Mouse (Mus musculus): ENCODE results near the gene Pepd. TPM values are rescaled to one million over a fixed set of nuclear protein-coding genes. Genes with fewer than 3 reads are reported as not detected.

The Pepd gene
- polyA plus RNA-seq, 1 experiment from 2014 or later, result 65.6 TPM

- Histone ChIP-seq H3K27me3 (peaks cover 13% of the 10 kb centered on the region), H3K4me1 (replicated peaks) (peaks cover 10% of the 10 kb centered on the region), H3K27ac (no peak overlapping the region), H3K36me3 (no peaks in the 10 kb centered on the region), H3K4me2 (no peak overlapping the region), H3K9me3 (peaks cover 4% of the 10 kb centered on the region; the same call in 1 of the 2 replicates), H3K9ac (replicated peaks) (no peak overlapping the region), H3K4me3 (replicated peaks) (no peak overlapping the region)
- WGBS, result 31% methylated on average over 24 of the region's 24 CpGs
- no peak for ATAC-seq (ENCODE audit: insufficient number of reproducible peaks, insufficient read depth, low FRiP score, low TSS enrichment, low read depth)
These were observed 1.8 kb upstream of the Pepd start for GRCm38 (mm10) chr7:34910096-34911066.

GRCm38 (mm10) chr7:34913956-34914355 is 1.8 kb downstream of the Pepd start:
- H3K4me1 ChIP-seq (replicated peaks), result peaks cover 17% of the 10 kb centered on the region
- H3K9me3 ChIP-seq, result no peaks in the 10 kb centered on the region
- H3K4me3 ChIP-seq (replicated peaks), result no peak overlapping the region
- WGBS, result 89% methylated on average over 9 of the region's 9 CpGs
- no peak for ATAC-seq (ENCODE audit: insufficient number of reproducible peaks, insufficient read depth, low FRiP score, low TSS enrichment, low read depth)
- no peak overlapping the region for H3K9ac ChIP-seq (replicated peaks)
- peaks cover 13% of the 10 kb centered on the region for H3K27me3 ChIP-seq
- no peaks in the 10 kb centered on the region for H3K36me3 ChIP-seq
- no peak overlapping the region for H3K4me2 ChIP-seq
- H3K27ac ChIP-seq, result no peak overlapping the region

- peaks cover 7% of the 10 kb centered on the region for H3K27me3 ChIP-seq
- H3K36me3 ChIP-seq, result no peaks in the 10 kb centered on the region
- ATAC-seq (ENCODE audit: insufficient number of reproducible peaks, insufficient read depth, low FRiP score, low TSS enrichment, low read depth), result no peak
- H3K27ac ChIP-seq, result no peak overlapping the region
- no peak overlapping the region for H3K4me3 ChIP-seq (replicated peaks)
- no peak overlapping the region for H3K4me2 ChIP-seq
- whole genome bisulfite sequencing, result 78% methylated on average over 5 of the region's 5 CpGs
- no peaks in the 10 kb centered on the region for H3K9me3 ChIP-seq
- H3K4me1 ChIP-seq (replicated peaks), result peaks cover 20% of the 10 kb centered on the region
- no peak overlapping the region for H3K9ac ChIP-seq (replicated peaks)
These were observed 3.4 kb downstream of the Pepd start for GRCm38 (mm10) chr7:34915555-34915954.

- ATAC-seq (ENCODE audit: insufficient number of reproducible peaks, insufficient read depth, low FRiP score, low TSS enrichment, low read depth), result no peak
- no peak overlapping the region for H3K9ac ChIP-seq (replicated peaks)
- no peaks in the 10 kb centered on the region for H3K9me3 ChIP-seq
- H3K36me3 ChIP-seq, result peaks cover 13% of the 10 kb centered on the region; the same call in 1 of the 2 replicates
- 82% methylated on average over 6 of the region's 6 CpGs for WGBS
- no peak overlapping the region for H3K4me3 ChIP-seq (replicated peaks)
- H3K27me3 ChIP-seq, result no peaks in the 10 kb centered on the region
- no peak overlapping the region for H3K4me2 ChIP-seq
- H3K27ac ChIP-seq, result no peak overlapping the region
- peaks cover 17% of the 10 kb centered on the region for H3K4me1 ChIP-seq (replicated peaks)
These were observed 5.4 kb downstream of the Pepd start for GRCm38 (mm10) chr7:34917558-34917957.

GRCm38 (mm10) chr7:34917998-34918397 is 5.8 kb downstream of the Pepd start:
- H3K27me3 ChIP-seq, result no peaks in the 10 kb centered on the region
- H3K9ac ChIP-seq (replicated peaks), result no peak overlapping the region
- no peak overlapping the region for H3K4me3 ChIP-seq (replicated peaks)
- H3K27ac ChIP-seq, result no peak overlapping the region
- peaks cover 13% of the 10 kb centered on the region; the same call in 1 of the 2 replicates for H3K36me3 ChIP-seq
- no peaks in the 10 kb centered on the region for H3K9me3 ChIP-seq
- peaks cover 13% of the 10 kb centered on the region for H3K4me1 ChIP-seq (replicated peaks)
- WGBS, result 96% methylated on average over 4 of the region's 4 CpGs
- no peak overlapping the region for H3K4me2 ChIP-seq
- no peak for ATAC-seq (ENCODE audit: insufficient number of reproducible peaks, insufficient read depth, low FRiP score, low TSS enrichment, low read depth)

GRCm38 (mm10) chr7:34918416-34918815 is 6.2 kb downstream of the Pepd start:
- Histone ChIP-seq H3K4me2 (no peak overlapping the region), H3K9me3 (no peaks in the 10 kb centered on the region), H3K27ac (peak overlapping the region; percentile 54; the same call in 1 of the 2 replicates), H3K9ac (replicated peaks) (no peak overlapping the region), H3K27me3 (no peaks in the 10 kb centered on the region), H3K4me1 (replicated peaks) (peaks cover 10% of the 10 kb centered on the region), H3K4me3 (replicated peaks) (no peak overlapping the region), H3K36me3 (peaks cover 13% of the 10 kb centered on the region; the same call in 1 of the 2 replicates)
- WGBS, result 78% methylated on average over 8 of the region's 8 CpGs
- no peak for ATAC-seq (ENCODE audit: insufficient number of reproducible peaks, insufficient read depth, low FRiP score, low TSS enrichment, low read depth)

GRCm38 (mm10) chr7:34919054-34919453 is 6.9 kb downstream of the Pepd start:
- peak overlapping the region; percentile 54; the same call in 1 of the 2 replicates for H3K27ac ChIP-seq
- H3K36me3 ChIP-seq, result peaks cover 14% of the 10 kb centered on the region; the same call in 1 of the 2 replicates
- peak; percentile 39 for ATAC-seq (ENCODE audit: insufficient number of reproducible peaks, insufficient read depth, low FRiP score, low TSS enrichment, low read depth)
- no peak overlapping the region for H3K4me3 ChIP-seq (replicated peaks)
- H3K9me3 ChIP-seq, result no peaks in the 10 kb centered on the region
- H3K9ac ChIP-seq (replicated peaks), result no peak overlapping the region
- H3K4me1 ChIP-seq (replicated peaks), result peaks cover 10% of the 10 kb centered on the region
- no peaks in the 10 kb centered on the region for H3K27me3 ChIP-seq
- no peak overlapping the region for H3K4me2 ChIP-seq
- 52% methylated on average over 5 of the region's 5 CpGs for WGBS

- no peak overlapping the region for H3K9ac ChIP-seq (replicated peaks)
- H3K4me2 ChIP-seq, result no peak overlapping the region
- no peak for ATAC-seq (ENCODE audit: insufficient number of reproducible peaks, insufficient read depth, low FRiP score, low TSS enrichment, low read depth)
- no peaks in the 10 kb centered on the region for H3K9me3 ChIP-seq
- peaks cover 22% of the 10 kb centered on the region for H3K36me3 ChIP-seq
- H3K4me3 ChIP-seq (replicated peaks), result no peak overlapping the region
- WGBS, result 60% methylated on average over 5 of the region's 5 CpGs
- no peak overlapping the region for H3K27ac ChIP-seq
- peaks cover 10% of the 10 kb centered on the region for H3K4me1 ChIP-seq (replicated peaks)
- H3K27me3 ChIP-seq, result no peaks in the 10 kb centered on the region
These were observed 7.6 kb downstream of the Pepd start for GRCm38 (mm10) chr7:34919809-34920208.

GRCm38 (mm10) chr7:34925208-34925607 is 13.0 kb downstream of the Pepd start:
- H3K4me2 ChIP-seq, result no peak overlapping the region
- H3K4me1 ChIP-seq (replicated peaks), result peaks cover 15% of the 10 kb centered on the region
- H3K27me3 ChIP-seq, result no peaks in the 10 kb centered on the region
- peaks cover 44% of the 10 kb centered on the region for H3K36me3 ChIP-seq
- no peaks in the 10 kb centered on the region for H3K9me3 ChIP-seq
- WGBS, result 89% methylated on average over 5 of the region's 5 CpGs
- H3K27ac ChIP-seq, result no peak overlapping the region
- ATAC-seq (ENCODE audit: insufficient number of reproducible peaks, insufficient read depth, low FRiP score, low TSS enrichment, low read depth), result no peak
- H3K4me3 ChIP-seq (replicated peaks), result no peak overlapping the region
- H3K9ac ChIP-seq (replicated peaks), result no peak overlapping the region

GRCm38 (mm10) chr7:34925956-34926355 is 13.8 kb downstream of the Pepd start:
- WGBS, result 86% methylated on average over 7 of the region's 7 CpGs
- Histone ChIP-seq H3K27me3 (no peaks in the 10 kb centered on the region), H3K27ac (no peak overlapping the region), H3K4me3 (replicated peaks) (no peak overlapping the region), H3K9me3 (no peaks in the 10 kb centered on the region), H3K9ac (replicated peaks) (no peak overlapping the region), H3K4me1 (replicated peaks) (peaks cover 20% of the 10 kb centered on the region), H3K4me2 (no peak overlapping the region), H3K36me3 (peaks cover 43% of the 10 kb centered on the region)
- no peak for ATAC-seq (ENCODE audit: insufficient number of reproducible peaks, insufficient read depth, low FRiP score, low TSS enrichment, low read depth)

- no peaks in the 10 kb centered on the region for H3K27me3 ChIP-seq
- H3K4me1 ChIP-seq (replicated peaks), result peaks cover 24% of the 10 kb centered on the region
- H3K4me2 ChIP-seq, result no peak overlapping the region
- no peak overlapping the region for H3K4me3 ChIP-seq (replicated peaks)
- H3K27ac ChIP-seq, result peak overlapping the region; percentile 87
- WGBS, result 54% methylated on average over 8 of the region's 8 CpGs
- no peaks in the 10 kb centered on the region for H3K9me3 ChIP-seq
- no peak overlapping the region for H3K9ac ChIP-seq (replicated peaks)
- ATAC-seq (ENCODE audit: insufficient number of reproducible peaks, insufficient read depth, low FRiP score, low TSS enrichment, low read depth), result peak; percentile 69
- H3K36me3 ChIP-seq, result peaks cover 37% of the 10 kb centered on the region
These were observed 17.6 kb downstream of the Pepd start for GRCm38 (mm10) chr7:34929614-34930262.

Data from limb, embryonic 12.5 days (tissue).